Mouse (Mus musculus): ENCODE data around the gene Fam3a.

- TF ChIP-seq GATA1 (IDR thresholded peaks at IDR 0.05; ENCODE audit: low read length) (no peak), TAL1 (IDR thresholded peaks at IDR 0.05; ENCODE audit: low read length) (no peak)
Observed at GRCm38 (mm10) chrX:74413377-74413776, 20.3 kb upstream of the Fam3a start.
